Mouse (Mus musculus) C3H10T1/2 (cell line): ENCODE data around the gene Crebl2. TPM values are rescaled to one million over a fixed set of nuclear protein-coding genes. Genes with fewer than 3 reads are reported as not detected.

ENCODE experiments used
- polyA plus RNA-seq, 2 experiments: library from polyadenylated mRNA; unstranded; fragments of >200 nt; fragmentation: generic; extraction: Trizol; gene quantifications; one replicate each; pipeline ENCODE4 v1.2.1; 2012; ENCODE audit warnings: missing spikeins in 2 of 2

Crebl2 gene
- polyA plus RNA-seq: 1 to 10 TPM in 1 of 2 experiments, under 1 TPM in 1; 0.25 to 5.4 TPM

GRCm38 (mm10) chr6:134829786-134830700 is at the start of gene Crebl2:
Gene Crebl2 (plus strand): TSS chr6:134830154.

GRCm38 (mm10) chr6:134792141-134793045 is 37.6 kb upstream of the Crebl2 start, which contains the start of gene Dusp16:
Gene Dusp16 (minus strand): TSS chr6:134792625.

GRCm38 (mm10) chr6:134898095-134898965 is 68.4 kb downstream of the Crebl2 start, which contains the start of gene Gpr19:
Gene Gpr19 (minus strand): TSS chr6:134898578.

Other genes with a start within 250 kb of the Crebl2 start
- under 1 TPM in 1 of 2 experiments, not detected in 1; 0.02 TPM for gene Mansc1, start 197.7 kb upstream of the Crebl2 start, polyA plus RNA-seq
- 10 to 100 TPM in 1 of 2 experiments, 1 to 10 TPM in 1; 5.9 to 11.8 TPM for gene Borcs5, start 190.6 kb upstream of the Crebl2 start, polyA plus RNA-seq
- 1 to 10 TPM in 1 of 2 experiments, under 1 TPM in 1; 0.25 to 2.8 TPM for gene Dusp16, start 37.5 kb upstream of the Crebl2 start, polyA plus RNA-seq
- 1 to 10 TPM; 2.3 to 5.1 TPM for gene Gpr19, start 68.4 kb downstream of the Crebl2 start, polyA plus RNA-seq
- 10 to 100 TPM in 1 of 2 experiments, 1 to 10 TPM in 1; 1.4 to 22.8 TPM for gene Cdkn1b, start 90.2 kb downstream of the Crebl2 start, polyA plus RNA-seq
- under 1 TPM; 0.02 to 0.07 TPM for gene Apold1, start 151.6 kb downstream of the Crebl2 start, polyA plus RNA-seq
- 10 to 100 TPM; 38.1 to 65.7 TPM for gene Ddx47, start 181.5 kb downstream of the Crebl2 start, polyA plus RNA-seq
- gene Gprc5a, start 235.5 kb downstream of the Crebl2 start, polyA plus RNA-seq: 10 to 100 TPM in 1 of 2 experiments, 1 to 10 TPM in 1; 7.9 to 14.1 TPM